Mouse (Mus musculus): Measurements from ENCODE around the gene Nudt3. TPM values are rescaled to one million over a fixed set of nuclear protein-coding genes. Genes with fewer than 3 reads are reported as not detected.
"Not testable (repeated sequence)": the region's sequence is repeated elsewhere in the genome, so short reads cannot be mapped to it uniquely, and the experiment has no call there.

Gene Nudt3
- 100 to 1,000 TPM; 320 to 341 TPM for total RNA-seq (2021)
- long read RNA-seq, experiment 1, transcript Nudt3-201 (5 exons, 2,223 nt) = major isoform, 30 of 134 reads
- long read RNA-seq, experiment 1, partial matches to known transcripts = 4 of 134 reads
- long read RNA-seq, experiment 1, other reads (novel, unspliced or antisense) = 98 of 134 reads
- long read RNA-seq, experiment 2, transcript Nudt3-201 (5 exons, 2,223 nt) = major isoform, 22 of 119 reads
- long read RNA-seq, experiment 2, partial matches to known transcripts = 4 of 119 reads
- long read RNA-seq, experiment 2, other reads (novel, unspliced or antisense) = 88 of 119 reads

GRCm38 (mm10) chr17:27623360-27624326 is at the start of gene Nudt3:
Gene Nudt3 (minus strand): TSS chr17:27623495.
- intact Hi-C loops (cut with DNase I) = loop anchor here (2.0 to 5.0 kb wide), 2 partner anchors 19 to 36 kb away; no protein-coding TSS in a partner anchor
- peak; percentile 95 for DNase-seq

GRCm38 (mm10) chr17:27671720-27672119 is 48.4 kb upstream of the Nudt3 start:
- DNase-seq = no peak

GRCm38 (mm10) chr17:27658767-27659166 is 35.5 kb upstream of the Nudt3 start:
- no peak for DNase-seq
- intact Hi-C loops (cut with DNase I) = no loop called here

More at GRCm38 (mm10) chr17:27671720-27672119, 48.4 kb upstream of the Nudt3 start:
- intact Hi-C loops (cut with DNase I) = no loop called here

- DNase-seq = no peak
- intact Hi-C loops (cut with DNase I) = no loop called here
Observed at GRCm38 (mm10) chr17:27657123-27657522, 33.8 kb upstream of the Nudt3 start.

- intact Hi-C loops (cut with DNase I) = no loop called here
- no peak for DNase-seq
Observed at GRCm38 (mm10) chr17:27656414-27656813, 33.1 kb upstream of the Nudt3 start.

- intact Hi-C loops (cut with DNase I) = no loop called here
- DNase-seq = no peak
Observed at GRCm38 (mm10) chr17:27656011-27656399, 32.7 kb upstream of the Nudt3 start.

GRCm38 (mm10) chr17:27655089-27656010 is 32.1 kb upstream of the Nudt3 start, which contains the start of gene Pacsin1:
Gene Pacsin1 (plus strand): TSS chr17:27655509.
- intact Hi-C loops (cut with DNase I) = no loop called here
- DNase-seq = peak; percentile 25 to 33

GRCm38 (mm10) chr17:27653253-27653959 is 30.1 kb upstream of the Nudt3 start:
- intact Hi-C loops (cut with DNase I) = loop anchor here (5.0 kb wide), 2 partner anchors 109 to 419 kb away; no protein-coding TSS in a partner anchor
- no peak for DNase-seq

GRCm38 (mm10) chr17:27652046-27652790 is 28.9 kb upstream of the Nudt3 start:
- intact Hi-C loops (cut with DNase I) = loop anchor here (5.0 kb wide), 2 partner anchors 110 to 420 kb away; no protein-coding TSS in a partner anchor
- no peak for DNase-seq

GRCm38 (mm10) chr17:27650586-27650985 is 27.3 kb upstream of the Nudt3 start:
- intact Hi-C loops (cut with DNase I) = loop anchor here (5.0 kb wide), 2 partner anchors 112 to 422 kb away; no protein-coding TSS in a partner anchor

GRCm38 (mm10) chr17:27650160-27650559 is 26.9 kb upstream of the Nudt3 start:
- peak; percentile 47 to 65 for DNase-seq
- intact Hi-C loops (cut with DNase I) = loop anchor here (5.0 kb wide), 2 partner anchors 112 to 422 kb away; no protein-coding TSS in a partner anchor

More at GRCm38 (mm10) chr17:27650586-27650985, 27.3 kb upstream of the Nudt3 start:
- no peak for DNase-seq

GRCm38 (mm10) chr17:27645807-27646206 is 22.5 kb upstream of the Nudt3 start:
- intact Hi-C loops (cut with DNase I) = no loop called here
- DNase-seq = no peak

- DNase-seq = no peak
Observed at GRCm38 (mm10) chr17:27644572-27644971, 21.3 kb upstream of the Nudt3 start.

GRCm38 (mm10) chr17:27643756-27644155 is 20.5 kb upstream of the Nudt3 start:
- intact Hi-C loops (cut with DNase I) = no loop called here
- DNase-seq = no peak

More at GRCm38 (mm10) chr17:27644572-27644971, 21.3 kb upstream of the Nudt3 start:
- intact Hi-C loops (cut with DNase I) = no loop called here

- no peak for DNase-seq
- intact Hi-C loops (cut with DNase I) = no loop called here
Observed at GRCm38 (mm10) chr17:27643101-27643500, 19.8 kb upstream of the Nudt3 start.

- DNase-seq = no peak
Observed at GRCm38 (mm10) chr17:27642491-27643062, 19.3 kb upstream of the Nudt3 start.

GRCm38 (mm10) chr17:27639851-27640250 is 16.6 kb upstream of the Nudt3 start:
- DNase-seq = not testable (repeated sequence)
- intact Hi-C loops (cut with DNase I) = loop anchor here (10.0 kb wide), 1 partner anchor 435 kb away; the partner anchor contains the start of gene Lemd2

More at GRCm38 (mm10) chr17:27642491-27643062, 19.3 kb upstream of the Nudt3 start:
- intact Hi-C loops (cut with DNase I) = no loop called here

- no peak for DNase-seq
- intact Hi-C loops (cut with DNase I) = loop anchor here (10.0 kb wide), 1 partner anchor 434 kb away; the partner anchor contains the start of gene Lemd2
Observed at GRCm38 (mm10) chr17:27638921-27639332, 15.6 kb upstream of the Nudt3 start.

All from heart, postnatal 14 days (tissue).